Mouse (Mus musculus): ENCODE data around the gene Ahdc1. TPM values are rescaled to one million over a fixed set of nuclear protein-coding genes. Genes with fewer than 3 reads are reported as not detected.

The Ahdc1 gene
- polyA plus RNA-seq, 1 experiment: 28.5 TPM

DNA sequence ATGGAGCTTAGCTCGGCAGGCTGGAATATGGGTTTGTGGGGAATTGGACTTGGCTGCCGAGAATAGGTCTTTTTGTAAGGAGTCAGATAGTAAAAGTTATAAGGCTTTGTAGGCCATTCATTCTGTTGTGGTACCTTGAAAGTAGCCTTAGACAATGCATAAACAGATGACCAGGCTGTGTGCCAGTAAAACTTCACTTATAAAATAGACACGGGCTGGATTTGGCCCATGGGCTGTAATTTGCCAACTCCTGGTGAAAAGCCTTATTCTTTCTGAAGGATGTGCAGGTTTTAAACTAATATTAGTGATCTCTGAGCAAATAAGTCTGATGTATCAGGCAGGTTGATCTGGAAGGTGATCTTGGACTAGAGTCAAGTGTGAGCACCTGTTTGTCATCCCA, 24.9 kb downstream of the Ahdc1 start:
- DNase-seq (ENCODE audit: extremely low spot score in 1 of 2, low spot score in 1 of 2): no peak

DNA sequence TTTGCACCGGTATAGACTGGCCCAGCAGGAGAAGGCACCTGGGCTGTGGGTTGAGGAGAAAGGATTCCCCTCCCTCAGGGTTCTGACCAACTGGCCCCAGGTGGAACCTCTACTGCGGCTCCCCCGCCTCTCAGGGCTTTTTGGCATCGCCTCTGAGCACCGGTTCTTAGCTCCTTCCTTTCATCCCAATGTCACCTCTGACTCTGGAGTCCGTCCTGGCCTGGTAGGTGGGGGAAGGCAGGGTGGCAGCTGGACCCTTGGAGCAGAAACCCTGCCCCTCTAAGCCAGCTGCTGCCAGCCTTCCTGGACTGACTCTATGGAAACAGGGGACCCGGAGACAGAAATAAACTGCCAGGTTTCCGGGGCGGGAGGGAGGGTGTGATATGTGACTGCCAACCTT, 26.2 kb downstream of the Ahdc1 start:
- no peak for DNase-seq (ENCODE audit: extremely low spot score in 1 of 2, low spot score in 1 of 2)

DNA sequence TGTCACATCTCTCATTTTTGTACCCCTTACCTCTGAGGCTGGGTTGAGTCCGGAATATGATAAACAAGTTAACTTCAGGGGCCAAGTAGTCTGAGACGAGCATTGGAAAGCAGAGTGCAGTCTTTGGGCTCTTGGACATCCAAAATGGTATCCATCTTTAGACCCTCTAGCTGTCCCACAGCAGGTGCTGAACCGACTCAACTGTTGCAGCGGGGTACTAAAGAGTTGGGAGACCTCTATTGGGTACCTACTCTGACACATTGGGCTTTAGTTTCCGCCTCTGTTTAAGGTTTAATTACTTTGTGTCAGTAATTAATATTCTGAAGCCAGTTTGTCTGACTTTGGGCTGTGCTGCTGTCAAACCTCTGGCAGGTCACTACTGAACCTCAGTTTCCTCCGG, 26.7 kb downstream of the Ahdc1 start:
- no peak for DNase-seq (ENCODE audit: extremely low spot score in 1 of 2, low spot score in 1 of 2)

DNA sequence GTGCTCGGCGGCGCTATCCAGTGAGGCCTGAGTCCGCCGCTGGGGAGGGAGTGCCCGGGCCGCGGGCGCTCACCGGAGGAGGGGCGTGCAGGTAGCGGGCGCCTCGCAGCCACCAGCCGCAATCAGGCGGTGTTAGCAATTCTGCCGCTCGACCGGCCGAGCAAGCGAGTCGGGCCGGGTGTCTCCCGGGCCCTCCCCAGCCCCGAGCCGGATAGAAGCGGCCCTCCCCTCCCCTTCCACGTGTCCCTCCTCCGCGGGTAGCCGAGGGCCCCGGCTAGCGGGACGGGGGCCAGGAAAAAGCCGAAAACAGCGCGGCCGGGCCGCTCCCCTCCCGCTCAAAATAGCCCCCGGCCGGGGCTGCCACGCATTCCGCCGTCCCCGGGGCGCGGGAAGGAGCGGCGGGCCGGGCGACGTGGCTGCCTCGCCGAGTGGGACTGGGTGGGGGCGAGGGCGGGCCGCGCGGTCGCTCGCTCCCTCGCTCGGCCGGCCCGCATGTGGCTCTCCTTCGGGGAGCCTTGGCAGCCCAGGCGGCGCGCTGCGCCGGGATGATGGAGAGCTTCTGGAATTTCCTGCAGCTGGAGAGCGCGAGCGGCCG, 27.6 kb downstream of the Ahdc1 start:
- no peak for DNase-seq (ENCODE audit: extremely low spot score in 1 of 2, low spot score in 1 of 2)

DNA sequence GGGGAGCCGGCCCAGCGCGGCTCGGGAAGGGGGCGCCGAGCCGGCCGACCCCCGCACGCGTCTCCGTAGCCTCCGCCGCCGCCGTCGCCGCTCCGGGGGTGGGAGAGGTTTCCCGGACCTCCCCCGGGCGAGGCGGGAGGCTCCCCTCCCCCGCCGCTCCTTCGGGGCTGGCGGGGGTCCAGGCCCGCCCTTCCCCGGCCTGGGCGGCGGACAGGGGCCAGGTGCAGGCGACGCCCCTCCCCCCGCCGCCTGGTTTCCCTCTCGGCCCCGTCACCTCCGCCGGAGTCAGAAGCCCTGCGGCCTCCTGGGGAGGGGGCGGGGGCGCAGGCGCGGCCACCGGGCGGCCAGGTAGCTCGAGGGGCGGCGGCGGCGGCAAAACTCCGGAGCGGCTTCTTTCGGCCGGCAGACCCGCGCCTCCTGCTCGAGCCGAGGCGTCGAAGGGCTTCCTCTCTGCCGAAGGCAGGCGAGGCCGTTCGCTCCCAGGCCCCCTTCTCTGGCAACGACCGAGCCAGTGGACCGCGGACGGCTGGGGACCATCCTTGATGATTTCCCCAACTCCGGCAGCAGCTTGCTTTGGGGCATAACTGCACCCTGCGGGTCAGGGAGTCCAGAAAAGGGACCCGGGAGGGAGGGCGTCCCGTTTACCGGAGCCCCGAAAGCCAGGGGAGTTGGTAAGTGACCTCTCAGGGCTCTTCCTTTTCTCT, 28.2 kb downstream of the Ahdc1 start:
- DNase-seq (ENCODE audit: extremely low spot score in 1 of 2, low spot score in 1 of 2): no peak

DNA sequence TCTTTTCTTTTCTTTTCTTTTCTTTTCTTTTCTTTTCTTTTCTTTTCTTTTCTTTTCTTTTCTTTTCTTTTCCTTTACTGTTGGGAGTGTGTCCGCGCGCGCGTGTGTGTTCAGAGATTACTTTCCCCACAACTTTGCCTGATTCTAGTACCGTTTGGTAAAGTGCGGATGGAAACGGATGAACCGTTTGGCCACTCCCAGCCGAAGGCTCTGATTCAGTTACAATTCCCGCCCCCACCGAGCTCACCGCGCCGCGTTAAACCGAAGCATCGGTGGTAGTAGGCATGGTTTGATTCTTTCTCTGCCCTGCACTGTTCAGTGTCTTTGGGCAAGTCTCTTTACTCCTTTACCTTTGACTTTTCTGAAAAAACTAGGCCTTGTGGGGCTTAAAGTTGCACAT, 28.8 kb downstream of the Ahdc1 start:
- no peak for DNase-seq (ENCODE audit: extremely low spot score in 1 of 2, low spot score in 1 of 2)

DNA sequence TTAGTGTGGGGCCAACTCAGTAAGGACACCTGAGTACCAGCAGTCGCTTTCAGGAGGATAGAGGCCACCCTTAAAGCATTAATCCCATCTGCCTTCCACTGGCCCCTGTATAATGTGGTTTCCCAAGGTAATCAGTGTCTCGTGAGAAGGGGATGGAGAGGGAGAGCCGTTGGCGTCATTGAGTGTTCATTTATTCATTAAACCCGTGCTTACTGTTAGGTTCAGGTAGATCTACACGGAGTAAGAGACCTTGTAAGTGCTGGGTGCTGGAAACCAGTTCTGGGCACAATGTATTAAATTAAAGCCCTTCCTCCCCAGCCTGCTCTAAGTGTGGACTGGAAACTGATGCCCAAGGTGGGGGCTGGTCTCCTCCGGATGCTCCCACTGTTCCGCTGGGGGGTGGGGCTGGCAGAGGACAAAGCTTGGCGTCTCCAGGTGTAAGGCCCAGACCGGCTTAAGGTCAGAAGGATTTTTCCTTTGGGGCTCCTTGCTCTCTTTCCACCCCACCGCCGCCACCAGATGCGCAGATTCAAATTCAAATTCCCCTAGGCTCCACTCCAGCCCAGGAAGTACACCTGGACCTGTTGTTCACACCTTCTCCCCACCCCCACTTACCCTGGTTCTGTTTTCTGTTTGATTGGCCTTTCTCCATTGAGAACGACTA, 29.3 kb downstream of the Ahdc1 start:
- DNase-seq (ENCODE audit: extremely low spot score in 1 of 2, low spot score in 1 of 2): no peak

DNA sequence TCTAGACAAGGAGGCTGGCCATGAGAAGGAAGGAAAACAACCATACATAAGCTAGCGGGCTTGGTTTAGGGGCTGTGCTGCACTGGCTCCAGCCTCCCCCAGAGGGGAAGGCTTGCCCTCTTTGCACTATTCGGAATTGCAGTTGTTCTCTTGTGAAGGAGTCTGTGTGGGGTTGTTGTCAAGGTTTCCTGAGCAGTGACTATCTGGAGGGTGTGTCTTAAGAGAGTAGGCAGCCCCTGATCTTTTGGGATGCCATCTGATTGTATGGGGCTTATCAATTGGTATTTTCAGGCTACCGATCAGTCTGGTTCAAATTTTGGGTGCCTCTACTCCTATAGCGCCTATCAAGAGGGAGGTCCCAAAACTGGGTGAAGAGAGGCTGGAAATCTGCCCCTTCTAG, 31.2 kb downstream of the Ahdc1 start:
- DNase-seq (ENCODE audit: extremely low spot score in 1 of 2, low spot score in 1 of 2): no peak

DNA sequence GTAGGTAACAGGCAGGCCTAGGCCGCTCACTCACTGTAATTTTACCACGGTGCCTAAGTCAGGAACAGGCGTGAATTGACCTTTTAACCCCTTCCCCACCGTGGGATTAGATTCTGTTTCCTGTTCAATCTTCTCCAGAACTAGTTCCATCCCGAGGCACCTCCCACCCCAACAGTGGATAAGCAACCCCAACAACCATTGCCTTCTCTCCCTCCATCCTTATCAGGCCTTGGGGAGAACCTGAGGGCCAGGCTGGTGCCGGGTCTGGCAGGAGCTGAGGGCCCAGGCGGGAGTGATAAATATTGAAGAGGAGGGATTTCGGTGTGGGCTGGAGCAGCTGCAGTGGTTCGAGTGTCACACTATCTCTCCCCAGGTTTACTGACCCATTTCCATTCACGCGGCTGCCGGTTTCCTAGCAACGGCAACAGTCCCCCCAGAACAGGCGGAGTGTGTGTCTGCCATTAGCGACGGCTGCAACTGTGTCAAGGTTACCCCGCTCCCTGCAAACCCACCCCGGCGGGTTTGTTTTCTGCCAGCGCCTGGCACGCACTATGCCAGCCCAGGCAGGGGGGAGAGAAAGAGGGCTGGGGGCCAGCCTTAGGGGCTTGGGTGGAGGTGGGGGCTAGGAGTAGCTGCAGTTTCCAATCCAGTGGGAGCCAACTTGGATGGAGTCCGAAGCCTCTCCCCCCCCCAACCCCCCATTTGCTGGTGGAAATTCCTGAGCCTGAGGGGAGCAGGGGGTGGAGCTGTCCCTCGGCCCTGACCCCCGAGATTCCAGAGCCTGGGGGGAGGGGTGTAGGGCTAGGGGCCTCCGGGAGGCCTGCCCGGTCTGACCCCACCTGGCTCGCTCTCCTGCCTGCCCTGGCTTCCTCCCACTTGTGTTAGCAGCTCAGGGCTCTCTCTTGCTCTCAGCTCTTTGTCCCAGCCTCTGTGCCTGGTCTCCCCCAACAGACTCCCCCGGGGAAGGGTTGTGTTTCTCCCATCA, 31.9 kb downstream of the Ahdc1 start:
- peak in 1 of 2 experiments; percentile 69 for DNase-seq (ENCODE audit: extremely low spot score in 1 of 2, low spot score in 1 of 2)

DNA sequence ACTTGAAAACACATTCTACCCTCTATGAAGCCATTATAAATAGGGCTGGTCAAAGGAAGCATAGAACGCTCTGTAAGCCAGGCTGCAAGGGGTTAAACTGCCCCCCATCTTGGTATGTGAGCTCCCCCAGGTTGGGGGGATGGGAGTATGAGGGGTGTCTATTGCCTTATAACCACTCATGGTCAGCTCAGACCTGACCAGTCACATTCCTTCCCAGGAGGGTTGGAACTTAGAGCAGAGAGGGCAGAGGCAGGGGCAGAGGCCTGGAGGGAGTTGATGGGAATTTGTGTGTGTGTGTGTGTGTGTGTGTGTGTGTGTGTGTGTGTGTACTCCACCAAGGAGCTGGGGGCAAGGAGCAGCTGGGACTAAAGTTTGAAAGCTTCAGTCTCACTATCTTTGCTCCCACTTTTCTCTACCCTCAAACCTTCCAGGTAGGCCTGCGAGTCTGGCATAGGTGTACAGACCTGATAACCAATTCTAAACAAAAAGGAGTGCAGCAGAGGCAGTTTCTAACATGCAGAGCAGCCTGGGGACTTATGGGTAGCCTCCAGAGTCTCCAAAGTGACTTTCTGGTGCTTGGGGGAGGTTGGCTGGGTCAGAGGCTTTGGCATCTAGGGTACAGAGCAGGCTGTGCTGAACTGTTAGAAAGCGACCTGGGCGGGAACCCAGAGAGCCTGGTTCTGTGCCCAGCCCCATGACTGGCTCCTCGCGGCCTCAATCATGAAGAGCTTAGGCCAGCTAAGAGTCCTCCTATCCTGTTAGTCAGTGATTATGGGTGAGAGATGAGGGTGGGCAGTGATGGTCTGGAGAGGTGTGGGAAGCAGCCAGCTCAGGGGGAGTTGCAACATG, 33.0 kb downstream of the Ahdc1 start:
- no peak for DNase-seq (ENCODE audit: extremely low spot score in 1 of 2, low spot score in 1 of 2)

DNA sequence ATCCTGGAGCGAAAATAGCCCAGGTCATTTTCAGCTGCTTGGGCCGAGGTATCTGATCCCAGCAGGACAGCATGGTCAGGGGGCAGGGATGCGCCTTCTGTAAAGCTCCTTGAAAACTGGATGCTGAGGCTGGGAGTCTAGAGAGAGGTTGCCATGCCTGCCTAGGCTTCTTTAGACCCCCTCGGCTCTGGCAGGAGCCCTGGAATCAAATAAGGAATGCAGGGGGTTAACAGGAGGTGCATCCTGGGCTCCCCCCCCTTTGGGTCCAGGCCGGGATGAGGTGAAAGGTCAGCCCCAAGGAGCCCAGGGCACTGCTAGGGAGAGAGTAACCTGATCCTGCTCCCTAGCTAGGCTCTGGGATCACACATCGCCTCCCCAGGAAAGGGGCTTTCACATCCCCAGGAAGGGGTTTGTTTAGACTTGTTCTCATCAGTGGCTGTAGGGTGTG, 33.6 kb downstream of the Ahdc1 start:
- DNase-seq (ENCODE audit: extremely low spot score in 1 of 2, low spot score in 1 of 2): no peak

DNA sequence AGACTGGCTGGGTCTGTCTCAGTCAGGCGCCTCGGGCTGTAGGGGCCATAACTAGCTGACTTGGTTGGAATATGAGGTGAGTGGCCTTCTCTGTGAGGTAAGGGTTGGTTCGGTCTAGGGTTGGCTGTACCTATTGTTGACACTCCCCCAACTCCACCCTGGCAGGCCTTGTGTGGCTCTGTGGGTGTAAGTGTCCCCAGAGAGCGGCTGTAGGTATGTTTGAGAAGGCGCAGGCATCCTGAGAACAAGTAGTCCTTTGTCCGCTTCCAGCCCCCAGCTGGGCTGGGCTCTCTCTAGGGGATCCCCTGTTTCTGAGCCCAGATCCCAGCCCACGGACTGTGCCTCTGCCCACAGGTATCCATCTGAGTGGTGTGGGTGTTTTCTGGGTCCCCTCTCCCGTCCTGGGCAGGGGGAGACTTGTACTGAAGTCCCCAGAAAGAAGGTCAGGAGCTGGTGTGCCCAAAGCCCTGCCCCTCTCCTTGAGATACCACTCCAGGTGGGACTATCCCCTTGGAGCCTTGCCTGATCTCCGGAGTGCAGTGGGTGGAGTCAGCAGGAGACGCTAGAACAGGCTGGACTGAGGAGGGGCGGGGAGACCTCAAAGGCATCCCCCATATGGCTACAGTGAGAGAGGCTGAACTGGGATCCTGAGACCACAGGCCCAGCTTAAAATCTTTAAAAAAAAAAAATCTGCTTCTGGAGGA, 34.9 kb downstream of the Ahdc1 start:
- DNase-seq (ENCODE audit: extremely low spot score in 1 of 2, low spot score in 1 of 2): no peak

DNA sequence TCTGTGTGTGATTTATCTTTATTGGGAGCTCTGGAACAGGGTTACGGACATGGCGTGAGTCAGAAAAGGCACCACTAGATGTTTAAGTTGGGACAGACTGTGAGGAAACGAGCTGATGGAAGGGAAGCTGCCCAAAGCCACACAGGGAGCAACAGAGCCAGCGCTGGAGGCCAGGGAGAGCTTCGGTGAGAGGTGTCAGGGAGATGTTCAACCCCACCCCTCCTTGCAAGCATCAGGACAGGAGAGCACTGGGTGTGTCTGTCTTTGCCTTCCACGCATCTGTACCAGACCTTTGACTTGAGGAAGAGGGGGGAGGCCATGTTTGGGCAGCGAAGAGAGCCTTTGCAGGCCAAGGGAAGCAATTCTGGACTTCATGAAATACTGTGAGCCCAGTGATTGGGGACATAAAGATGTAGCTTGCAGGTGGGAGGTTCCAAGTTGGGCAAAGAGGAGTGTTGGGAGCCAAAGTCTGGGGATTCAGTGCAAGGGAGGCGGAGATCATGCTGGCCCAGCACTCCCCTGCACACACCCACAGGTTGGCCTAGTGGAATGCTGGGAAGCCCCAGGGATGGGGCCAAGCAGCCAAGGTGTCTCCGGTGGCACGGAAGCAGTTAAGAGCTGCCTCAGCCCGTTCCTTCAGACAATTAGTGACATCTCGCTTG, 35.8 kb downstream of the Ahdc1 start:
- peak in 1 of 2 experiments; percentile 64 for DNase-seq (ENCODE audit: extremely low spot score in 1 of 2, low spot score in 1 of 2)

DNA sequence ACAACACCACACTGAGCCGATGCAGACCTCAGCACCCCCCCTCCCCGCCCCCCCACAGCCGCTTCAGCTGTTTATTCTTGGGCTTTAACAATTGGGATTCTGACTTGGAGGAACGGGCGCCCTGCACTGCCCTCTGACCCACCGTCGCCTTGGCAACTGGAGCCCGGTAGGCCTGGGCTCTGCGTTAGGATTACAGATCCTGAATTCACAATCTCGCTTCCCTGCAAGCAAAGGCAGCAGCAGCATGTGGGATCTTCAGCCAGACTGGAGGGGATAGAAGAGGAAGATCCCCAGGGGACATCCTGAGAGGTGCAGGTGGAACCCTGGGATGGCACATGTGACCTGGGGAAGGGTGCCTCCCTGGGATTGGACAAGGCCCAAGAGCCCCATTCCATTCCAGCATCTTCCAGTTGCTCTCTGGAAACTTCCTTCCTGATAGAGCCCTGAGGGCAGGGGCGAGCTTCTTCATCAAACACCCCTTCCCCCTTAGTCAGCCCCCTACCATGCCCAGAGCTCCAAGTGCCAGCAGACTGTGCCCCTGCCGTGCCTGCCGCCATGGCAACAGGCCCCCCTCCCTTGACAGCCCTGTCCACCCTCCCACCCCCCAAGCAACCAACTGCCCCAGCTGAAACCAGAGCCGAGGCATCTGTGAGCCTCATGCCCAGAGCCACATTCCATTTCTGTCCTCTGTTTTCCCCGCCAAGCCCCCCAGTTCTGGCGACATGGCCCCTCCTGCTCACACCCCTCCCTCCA, 36.5 kb downstream of the Ahdc1 start:
- no peak for DNase-seq (ENCODE audit: extremely low spot score in 1 of 2, low spot score in 1 of 2)

DNA sequence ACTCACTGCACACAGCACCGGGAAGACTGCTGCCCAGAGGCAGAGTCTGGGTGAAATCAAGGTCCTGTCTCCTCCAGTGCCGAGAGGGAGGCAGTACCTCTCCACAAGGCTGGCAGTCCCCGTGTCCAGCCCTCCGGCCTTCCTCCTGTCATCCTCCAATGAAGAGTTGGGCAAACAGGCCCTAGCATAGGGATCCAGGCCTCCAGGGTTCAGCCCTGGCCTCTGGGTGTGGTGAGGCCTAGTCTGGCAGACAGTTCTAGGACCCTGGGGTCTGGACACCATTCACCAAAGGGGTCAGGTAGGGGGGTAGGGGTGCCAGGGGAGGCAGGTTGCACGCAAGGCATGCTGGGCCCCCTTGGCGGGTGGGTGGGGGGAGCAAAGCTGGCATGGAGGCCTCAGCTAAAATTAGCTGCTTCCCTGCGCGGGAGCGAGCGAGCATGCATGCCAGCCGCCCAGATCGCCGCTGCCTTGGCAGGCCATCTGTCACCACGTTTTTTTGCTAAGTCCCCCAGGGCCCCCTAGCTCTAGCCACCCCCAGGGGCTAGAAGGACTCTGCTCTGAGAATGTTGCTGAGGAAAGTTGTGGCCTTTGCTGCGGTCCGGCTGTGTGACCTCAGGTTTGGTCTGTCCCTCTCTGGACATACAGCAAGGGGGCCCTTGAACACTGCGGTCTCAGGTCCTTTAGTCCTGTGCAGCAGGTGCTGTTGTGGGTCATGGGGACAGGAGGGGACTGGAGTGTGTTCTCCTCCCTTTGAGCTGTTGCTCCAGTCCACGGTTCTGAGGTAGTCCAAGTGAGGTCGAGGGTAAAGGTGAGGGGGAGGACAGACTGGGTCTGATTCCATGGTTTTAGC, 38.2 kb downstream of the Ahdc1 start:
- DNase-seq (ENCODE audit: extremely low spot score in 1 of 2, low spot score in 1 of 2): peak in 1 of 2 experiments; percentile 64

DNA sequence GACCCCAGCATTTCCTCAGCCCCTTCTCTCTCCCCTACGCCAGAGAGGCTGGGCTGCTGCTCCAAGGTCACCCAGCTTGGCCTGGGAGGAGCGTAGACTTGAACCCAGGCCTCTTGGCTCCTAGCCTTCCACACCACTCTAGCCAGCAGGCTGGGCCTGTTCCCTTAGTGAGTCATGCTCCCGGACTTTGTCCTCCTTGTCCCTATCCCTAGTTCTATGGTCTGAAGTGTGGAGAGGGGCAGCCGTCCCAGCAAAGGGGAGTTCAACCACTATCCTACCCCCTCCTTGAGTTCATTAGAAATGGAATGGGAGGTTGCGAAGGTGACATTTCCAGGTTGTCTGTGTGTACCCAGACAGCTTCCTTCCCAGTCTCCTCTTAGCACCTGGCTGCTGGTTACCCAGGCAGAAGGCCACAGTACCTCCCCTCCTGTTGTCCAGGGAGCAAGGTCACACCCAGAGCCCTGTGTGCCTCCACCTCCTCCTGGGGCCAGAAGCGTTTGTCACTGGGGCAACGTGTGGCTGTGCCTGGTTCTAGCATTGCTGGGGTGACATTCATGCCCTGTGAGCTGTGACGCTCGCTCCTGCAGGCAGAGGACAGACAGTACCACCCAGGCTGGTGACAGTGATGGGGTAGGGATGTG, 39.3 kb downstream of the Ahdc1 start:
- no peak for DNase-seq (ENCODE audit: extremely low spot score in 1 of 2, low spot score in 1 of 2)
